Mouse (Mus musculus): ENCODE results near the gene 4930556J24Rik. TPM values are rescaled to one million over a fixed set of nuclear protein-coding genes. Genes with fewer than 3 reads are reported as not detected.
"Not testable (repeated sequence)": the region's sequence is repeated elsewhere in the genome, so short reads cannot be mapped to it uniquely, and the experiment has no call there.

Gene 4930556J24Rik
- total RNA-seq (2014; rRNA removed) (0.09 TPM in 1 of 2 replicates, not detected in the other), polyA plus RNA-seq (2012; rRNA removed) (not detected in 2 replicates)

GRCm38 (mm10) chr11:3976678-3977077, at the start of gene 4930556J24Rik:
4930556J24Rik (minus strand) TSS chr11:3976778.
- WGBS, result 93% methylated on average over 6 of the region's 6 CpGs
- no peak within 1 kb of the TSS for H3K9ac ChIP-seq (ENCODE audit: low read depth, low read length)
- TF ChIP-seq POLR2A (IDR thresholded peaks at IDR 0.05; ENCODE audit: extremely low read depth, insufficient read depth, low read length) (no peak), CTCF (IDR thresholded peaks at IDR 0.05; ENCODE audit: low read depth, low read length) (no peak)
- H3K4me1 ChIP-seq (ENCODE audit: control insufficient read depth, insufficient read depth, low read length), result no peaks in the 10 kb centered on the region
- H3K4me3 ChIP-seq (ENCODE audit: insufficient read depth, low read depth, low read length), result no peak within 1 kb of the TSS
- H3K27ac ChIP-seq (replicated peaks; ENCODE audit: insufficient read depth, low read depth, low read length), result no peak within 1 kb of the TSS
- no peaks in the 10 kb centered on the region for H3K27me3 ChIP-seq (ENCODE audit: control insufficient read depth, insufficient read depth, low read length)
- H3K79me2 ChIP-seq (ENCODE audit: control insufficient read depth, insufficient read depth, low read length), result no peaks in the 10 kb centered on the region
- peaks cover 46% of the 10 kb centered on the region for H3K36me3 ChIP-seq (ENCODE audit: control insufficient read depth, insufficient read depth, low read length)
- no peak for DNase-seq (ENCODE audit: extremely low read depth, low read depth, low spot score)

- DNase-seq (ENCODE audit: extremely low read depth, low read depth, low spot score), result no peak
- TF ChIP-seq POLR2A (IDR thresholded peaks at IDR 0.05; ENCODE audit: extremely low read depth, insufficient read depth, low read length), result no peak
- no peak for TF ChIP-seq CTCF (IDR thresholded peaks at IDR 0.05; ENCODE audit: low read depth, low read length)
- no peak overlapping the region for H3K4me3 ChIP-seq (ENCODE audit: insufficient read depth, low read depth, low read length)
- no peaks in the 10 kb centered on the region for H3K36me3 ChIP-seq (ENCODE audit: control insufficient read depth, insufficient read depth, low read length)
- H3K27ac ChIP-seq (replicated peaks; ENCODE audit: insufficient read depth, low read depth, low read length), result no peak overlapping the region
- no peak overlapping the region for H3K9ac ChIP-seq (ENCODE audit: low read depth, low read length)
- 77% methylated on average over 2 of the region's 2 CpGs for WGBS
- no peaks in the 10 kb centered on the region for H3K27me3 ChIP-seq (ENCODE audit: control insufficient read depth, insufficient read depth, low read length)
- H3K79me2 ChIP-seq (ENCODE audit: control insufficient read depth, insufficient read depth, low read length), result no peaks in the 10 kb centered on the region
- no peaks in the 10 kb centered on the region for H3K4me1 ChIP-seq (ENCODE audit: control insufficient read depth, insufficient read depth, low read length)
Measured at GRCm38 (mm10) chr11:4023321-4023720, 46.7 kb upstream of the 4930556J24Rik start.

GRCm38 (mm10) chr11:4022111-4022510, 45.5 kb upstream of the 4930556J24Rik start:
- H3K27me3 ChIP-seq (ENCODE audit: control insufficient read depth, insufficient read depth, low read length); DNase-seq (ENCODE audit: extremely low read depth, low read depth, low spot score); H3K4me1 ChIP-seq (ENCODE audit: control insufficient read depth, insufficient read depth, low read length); H3K36me3 ChIP-seq (ENCODE audit: control insufficient read depth, insufficient read depth, low read length); H3K79me2 ChIP-seq (ENCODE audit: control insufficient read depth, insufficient read depth, low read length); H3K4me3 ChIP-seq (ENCODE audit: insufficient read depth, low read depth, low read length); H3K27ac ChIP-seq (replicated peaks; ENCODE audit: insufficient read depth, low read depth, low read length); H3K9ac ChIP-seq (ENCODE audit: low read depth, low read length): not testable (repeated sequence)
- WGBS, result 84% methylated on average over 13 of the region's 13 CpGs

- not testable (repeated sequence) for DNase-seq (ENCODE audit: extremely low read depth, low read depth, low spot score); H3K27ac ChIP-seq (replicated peaks; ENCODE audit: insufficient read depth, low read depth, low read length); H3K27me3 ChIP-seq (ENCODE audit: control insufficient read depth, insufficient read depth, low read length); H3K36me3 ChIP-seq (ENCODE audit: control insufficient read depth, insufficient read depth, low read length); H3K4me1 ChIP-seq (ENCODE audit: control insufficient read depth, insufficient read depth, low read length); H3K79me2 ChIP-seq (ENCODE audit: control insufficient read depth, insufficient read depth, low read length); H3K9ac ChIP-seq (ENCODE audit: low read depth, low read length); H3K4me3 ChIP-seq (ENCODE audit: insufficient read depth, low read depth, low read length)
- 88% methylated on average over 14 of the region's 14 CpGs for WGBS
Measured at GRCm38 (mm10) chr11:4015796-4016195, 39.2 kb upstream of the 4930556J24Rik start.

- no peak for TF ChIP-seq CTCF (IDR thresholded peaks at IDR 0.05; ENCODE audit: low read depth, low read length)
- 84% methylated on average over 1 of the region's 1 CpGs for WGBS
Measured at GRCm38 (mm10) chr11:4012616-4013015, 36.0 kb upstream of the 4930556J24Rik start.

GRCm38 (mm10) chr11:4006462-4006861, 29.9 kb upstream of the 4930556J24Rik start:
- Histone ChIP-seq H3K27me3 (ENCODE audit: control insufficient read depth, insufficient read depth, low read length) (no peaks in the 10 kb centered on the region), H3K4me3 (ENCODE audit: insufficient read depth, low read depth, low read length) (no peak overlapping the region), H3K4me1 (ENCODE audit: control insufficient read depth, insufficient read depth, low read length) (0 out of 2 replicates have a peak, but pooled peaks cover 1% of the 10 kb centered on the region), H3K27ac (replicated peaks; ENCODE audit: insufficient read depth, low read depth, low read length) (no peak overlapping the region), H3K9ac (ENCODE audit: low read depth, low read length) (no peak overlapping the region), H3K36me3 (ENCODE audit: control insufficient read depth, insufficient read depth, low read length) (no peaks in the 10 kb centered on the region), H3K79me2 (ENCODE audit: control insufficient read depth, insufficient read depth, low read length) (no peaks in the 10 kb centered on the region)
- WGBS, result 79% methylated on average over 3 of the region's 3 CpGs
- TF ChIP-seq CTCF (IDR thresholded peaks at IDR 0.05; ENCODE audit: low read depth, low read length), result peak; percentile 61
- no peak for TF ChIP-seq POLR2A (IDR thresholded peaks at IDR 0.05; ENCODE audit: extremely low read depth, insufficient read depth, low read length)
- no peak for DNase-seq (ENCODE audit: extremely low read depth, low read depth, low spot score)

More at GRCm38 (mm10) chr11:4012616-4013015, 36.0 kb upstream of the 4930556J24Rik start:
- Histone ChIP-seq H3K9ac (ENCODE audit: low read depth, low read length) (no peak overlapping the region), H3K79me2 (ENCODE audit: control insufficient read depth, insufficient read depth, low read length) (no peaks in the 10 kb centered on the region), H3K4me1 (ENCODE audit: control insufficient read depth, insufficient read depth, low read length) (0 out of 2 replicates have a peak, but pooled peaks cover 1% of the 10 kb centered on the region), H3K4me3 (ENCODE audit: insufficient read depth, low read depth, low read length) (no peak overlapping the region), H3K27ac (replicated peaks; ENCODE audit: insufficient read depth, low read depth, low read length) (no peak overlapping the region), H3K27me3 (ENCODE audit: control insufficient read depth, insufficient read depth, low read length) (no peaks in the 10 kb centered on the region), H3K36me3 (ENCODE audit: control insufficient read depth, insufficient read depth, low read length) (no peaks in the 10 kb centered on the region)
- no peak for DNase-seq (ENCODE audit: extremely low read depth, low read depth, low spot score)
